Mouse (Mus musculus): ENCODE measurements around the gene March5.

GRCm38 (mm10) chr19:37208986-37209385 lies 1.6 kb downstream of the March5 start:
- no peak for TF ChIP-seq CTCF (IDR thresholded peaks at IDR 0.05; ENCODE audit: control insufficient read depth, insufficient read depth, low read length)
- no peak for TF ChIP-seq POLR2A (IDR thresholded peaks at IDR 0.05; ENCODE audit: borderline replicate concordance, control insufficient read depth, low read depth, low read length)

Measured in bone marrow, adult 2 months (tissue).